Mouse (Mus musculus) mesoderm, embryonic 11.5 days (tissue): ENCODE measurements at regions not wholly inside any gene's neighbourhood (a gene's known extent, or its start where the extent isn't known, plus 50 kb on each side); places are given as distances from the start of the nearest gene placed in this dataset.

Experiments
- DNase-seq: peaks from one replicate; pipeline ENCODE4 v3.0.0-alpha.2; 2012; ENCODE audit warnings: low read depth, low spot score

DNA sequence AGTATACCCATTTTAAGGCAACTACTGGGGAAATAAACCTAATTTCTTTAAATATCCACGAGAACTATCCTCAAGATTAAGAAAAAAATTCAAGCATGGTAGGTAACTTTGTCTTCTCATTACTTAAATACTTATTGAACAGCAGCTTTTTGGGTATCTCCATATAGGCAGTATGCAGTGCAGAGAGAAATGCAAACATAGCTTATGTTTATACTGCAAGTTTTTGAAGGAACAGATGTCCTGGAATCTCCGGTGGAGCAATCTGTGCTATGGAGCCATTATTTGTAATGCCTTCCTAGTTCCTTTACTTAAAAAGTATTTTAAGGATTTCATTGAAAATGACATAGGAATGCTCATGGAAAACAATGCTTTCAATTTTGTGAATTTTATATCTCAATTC lies 91.7 kb upstream of the Adgrb3 start:
- no peak for DNase-seq

DNA sequence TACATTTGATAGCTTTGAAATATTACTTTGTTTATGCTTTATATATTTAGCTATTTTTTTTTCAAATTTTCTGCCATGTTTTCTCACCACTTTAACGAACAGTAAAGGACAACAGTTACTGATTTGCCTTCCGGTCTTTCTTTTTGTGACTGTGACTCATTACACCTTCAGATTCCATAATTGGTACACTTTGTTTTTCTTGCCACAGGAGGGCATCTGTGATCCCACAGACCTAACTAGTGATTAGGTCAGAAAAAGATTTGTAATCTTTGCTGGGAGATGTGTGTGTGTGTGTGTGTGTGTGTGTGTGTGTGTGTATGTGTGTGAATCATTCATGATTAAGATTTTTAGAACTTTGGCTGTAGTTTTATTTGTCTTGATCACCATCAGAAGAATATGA lies 64.7 kb upstream of the Adgrb3 start:
- no peak for DNase-seq

DNA sequence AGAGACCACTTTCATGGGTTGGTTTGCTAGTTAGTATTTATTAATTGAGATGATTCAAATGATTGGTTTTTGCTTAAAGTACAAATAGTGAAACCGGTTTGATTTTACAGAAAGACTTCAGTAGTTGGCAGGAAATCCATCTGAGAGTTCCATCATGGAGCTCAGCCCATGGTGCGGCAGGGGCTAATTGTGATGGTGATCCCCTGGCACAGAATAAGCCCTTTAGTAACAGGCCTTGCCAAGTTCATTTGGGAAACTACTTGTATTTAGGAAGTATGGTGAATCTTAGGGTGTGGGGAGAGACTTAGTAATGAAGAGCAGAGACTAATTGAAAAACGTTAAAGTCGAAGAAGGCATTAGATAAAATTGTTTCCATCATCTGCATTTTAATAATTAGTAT lies 63.5 kb upstream of the Adgrb3 start:
- no peak for DNase-seq

DNA sequence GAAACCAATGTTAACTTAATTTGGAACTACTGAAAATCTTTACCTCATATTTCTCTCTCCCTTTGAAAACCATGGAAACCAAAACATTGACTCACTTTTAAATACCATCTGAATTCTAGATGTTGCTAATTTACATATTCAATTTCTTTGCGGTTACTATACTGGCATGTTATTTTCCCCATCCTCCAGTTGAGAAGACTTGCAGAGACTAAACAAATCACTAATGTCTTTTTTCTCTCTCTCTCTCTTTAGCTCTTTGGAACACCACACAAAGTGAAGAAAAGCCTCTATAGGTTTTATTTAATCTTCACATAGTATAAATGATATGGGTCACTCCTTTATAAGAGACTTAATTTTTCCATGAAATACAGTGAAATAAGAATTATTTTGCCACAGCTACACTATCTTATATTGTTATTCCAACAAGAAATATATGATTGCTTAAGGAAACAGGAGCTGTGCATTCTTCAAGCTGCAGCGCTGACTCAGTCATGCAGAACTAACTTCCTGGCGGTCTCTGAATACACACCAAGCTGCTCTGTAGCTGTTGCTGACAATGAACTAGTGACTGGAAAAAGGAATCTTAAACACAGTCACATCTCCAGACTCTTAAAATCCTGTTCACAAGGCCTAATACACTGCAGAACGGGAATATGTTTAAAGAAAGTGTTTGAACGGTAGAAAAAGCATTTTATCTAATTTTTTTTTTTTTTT lies 62.7 kb upstream of the Adgrb3 start:
- peak; percentile 60 for DNase-seq

DNA sequence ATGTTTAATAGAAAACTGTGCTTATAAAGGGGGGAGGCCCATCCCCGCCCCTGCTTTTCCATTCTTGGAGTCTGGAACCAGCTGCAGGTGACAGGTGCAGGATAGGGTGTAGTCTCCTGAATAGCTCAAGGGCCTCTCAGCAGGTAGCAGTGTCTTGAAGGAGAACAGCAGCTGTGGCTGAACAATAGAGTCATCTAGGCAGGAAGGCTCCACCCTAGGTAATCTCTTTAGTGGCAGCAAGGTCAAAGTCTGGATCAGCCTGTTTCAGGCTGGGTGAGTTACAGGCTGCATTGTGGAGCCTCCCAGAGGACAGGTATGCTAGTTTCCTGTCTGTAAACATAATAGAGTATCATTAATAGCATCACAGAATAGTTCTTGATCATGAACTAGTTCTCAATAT lies 58.5 kb upstream of the Adgrb3 start:
- DNase-seq: no peak

DNA sequence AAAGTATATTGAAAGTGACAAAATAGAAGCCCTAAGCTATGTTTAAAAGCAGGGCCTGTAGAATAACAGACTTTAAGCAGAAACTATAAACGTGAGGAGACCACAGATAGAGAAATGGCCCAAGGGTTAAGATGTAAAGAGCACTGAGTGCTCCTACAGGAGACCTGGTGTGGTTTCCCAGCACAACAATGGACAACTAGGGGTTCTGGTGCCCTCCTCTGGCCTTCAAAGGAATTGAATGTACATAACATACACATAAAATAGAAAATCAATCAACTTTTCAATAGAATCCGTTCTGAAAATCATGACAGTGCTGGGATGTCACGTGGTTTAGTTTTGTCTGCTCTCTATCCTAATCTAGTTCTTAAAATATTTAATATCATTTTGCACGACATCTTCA lies 55.5 kb upstream of the Adgrb3 start:
- DNase-seq: peak; percentile 6
